Mouse (Mus musculus): ENCODE results near the gene 6430548M08Rik.

GRCm38 (mm10) chr8:120100388-120101067 is 13.4 kb upstream of the 6430548M08Rik start:
- TF ChIP-seq CTCF (IDR thresholded peaks at IDR 0.05; ENCODE audit: low read depth, low read length) (no peak), GATA2 (IDR thresholded peaks at IDR 0.05; ENCODE audit: borderline replicate concordance, low read depth, low read length) (no peak), GATA1 (IDR thresholded peaks at IDR 0.05; ENCODE audit: borderline replicate concordance, low read length) (no peak)
